Mouse (Mus musculus): Measurements from ENCODE around the gene Snx10.

GRCm38 (mm10) chr6:51542147-51542546 is 18.4 kb downstream of the Snx10 start:
- TF ChIP-seq ZC3H11A (IDR thresholded peaks at IDR 0.05; ENCODE audit: borderline replicate concordance, low read depth, low read length) (no peak), HCFC1 (IDR thresholded peaks at IDR 0.05; ENCODE audit: borderline replicate concordance, insufficient read depth, low read length) (no peak)

Measured in ES-E14 (cell line).